Mouse (Mus musculus) adipocyte (in vitro differentiated cells): ENCODE measurements at regions not wholly inside any gene's neighbourhood (a gene's known extent, or its start where the extent isn't known, plus 50 kb on each side); places are given as distances from the start of the nearest gene placed in this dataset.

Experiments
- DNase-seq: peaks from one replicate; pipeline ENCODE4 v3.0.0-alpha.2; 2016; ENCODE audit warnings: low spot score

GRCm38 (mm10) chr8:10713515-10714042, 294.7 kb downstream of the Irs2 start:
- DNase-seq, result no peak

- DNase-seq, result no peak
Observed at GRCm38 (mm10) chr8:10712118-10712689, 296.1 kb downstream of the Irs2 start.

GRCm38 (mm10) chr8:10711474-10711873, 296.8 kb downstream of the Irs2 start:
- no peak for DNase-seq

GRCm38 (mm10) chr8:10708509-10708908, 299.7 kb downstream of the Irs2 start:
- no peak for DNase-seq

- DNase-seq, result no peak
Observed at GRCm38 (mm10) chr8:10707122-10707521, 301.1 kb downstream of the Irs2 start.

GRCm38 (mm10) chr8:10705909-10706308, 302.3 kb downstream of the Irs2 start:
- DNase-seq, result no peak

- no peak for DNase-seq
Observed at GRCm38 (mm10) chr8:10702755-10703154, 305.5 kb downstream of the Irs2 start.

- DNase-seq, result no peak
Observed at GRCm38 (mm10) chr8:10702248-10702647, 306.0 kb downstream of the Irs2 start.

- DNase-seq, result no peak
Observed at GRCm38 (mm10) chr8:10701648-10702061, 306.6 kb downstream of the Irs2 start.

GRCm38 (mm10) chr8:10701226-10701625, 307.0 kb downstream of the Irs2 start:
- DNase-seq, result no peak

- no peak for DNase-seq
Observed at GRCm38 (mm10) chr8:10699669-10700068, 308.6 kb downstream of the Irs2 start.

GRCm38 (mm10) chr8:10695181-10695580, 313.1 kb downstream of the Irs2 start:
- no peak for DNase-seq

GRCm38 (mm10) chr8:10690659-10691058, 317.6 kb downstream of the Irs2 start:
- DNase-seq, result no peak

- no peak for DNase-seq
Observed at GRCm38 (mm10) chr8:10689881-10690280, 318.4 kb downstream of the Irs2 start.

- DNase-seq, result no peak
Observed at GRCm38 (mm10) chr8:10687867-10688561, 320.2 kb downstream of the Irs2 start.
